Mouse (Mus musculus): ENCODE measurements at regions not wholly inside any gene's neighbourhood (a gene's known extent, or its start where the extent isn't known, plus 50 kb on each side); places are given as distances from the start of the nearest gene placed in this dataset.

- no peak overlapping the region for H3K4me2 ChIP-seq (replicated peaks)
These were observed 936.5 kb upstream of the Nova1 start for GRCm38 (mm10) chr12:47755227-47755626.

DNA sequence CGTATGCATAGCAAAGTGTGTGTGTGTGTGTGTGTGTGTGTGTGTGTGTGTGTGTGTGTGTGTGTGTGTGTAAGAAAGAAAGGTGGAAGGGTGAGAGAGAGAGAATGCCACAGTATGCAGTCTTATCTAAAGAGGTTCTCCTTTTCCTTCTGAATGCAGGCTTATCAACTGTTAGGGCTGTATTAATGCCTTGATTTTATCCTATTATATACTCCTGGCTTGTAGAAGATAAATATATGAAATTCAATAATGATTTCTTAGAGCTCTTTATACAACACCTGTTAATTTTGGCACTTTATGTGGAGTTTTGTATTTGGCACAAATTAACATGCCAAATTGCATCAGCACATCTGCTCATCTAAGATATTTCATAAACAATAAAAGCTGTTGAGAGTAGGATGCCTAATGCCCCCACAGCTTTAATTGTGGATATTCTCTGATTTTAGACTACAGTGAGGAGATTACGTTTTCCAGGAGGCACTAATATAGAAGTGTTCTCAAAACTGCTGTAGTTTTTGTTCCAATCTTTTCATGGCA lies 923.1 kb upstream of the Nova1 start:
- no peak for ATAC-seq (replicated peaks)
- 65% methylated on average over 2 of the region's 2 CpGs for WGBS

More at GRCm38 (mm10) chr12:47755227-47755626, 936.5 kb upstream of the Nova1 start:
- no peak overlapping the region for H3K9ac ChIP-seq (replicated peaks)
- no peak overlapping the region for H3K27ac ChIP-seq (replicated peaks)
- no peak for ATAC-seq (replicated peaks)
- no peaks in the 10 kb centered on the region for H3K36me3 ChIP-seq
- WGBS = 76% methylated on average over 2 of the region's 2 CpGs
- H3K27me3 ChIP-seq = no peaks in the 10 kb centered on the region
- no peak overlapping the region for H3K4me3 ChIP-seq
- no peaks in the 10 kb centered on the region for H3K9me3 ChIP-seq
- H3K4me1 ChIP-seq = no peaks in the 10 kb centered on the region

DNA sequence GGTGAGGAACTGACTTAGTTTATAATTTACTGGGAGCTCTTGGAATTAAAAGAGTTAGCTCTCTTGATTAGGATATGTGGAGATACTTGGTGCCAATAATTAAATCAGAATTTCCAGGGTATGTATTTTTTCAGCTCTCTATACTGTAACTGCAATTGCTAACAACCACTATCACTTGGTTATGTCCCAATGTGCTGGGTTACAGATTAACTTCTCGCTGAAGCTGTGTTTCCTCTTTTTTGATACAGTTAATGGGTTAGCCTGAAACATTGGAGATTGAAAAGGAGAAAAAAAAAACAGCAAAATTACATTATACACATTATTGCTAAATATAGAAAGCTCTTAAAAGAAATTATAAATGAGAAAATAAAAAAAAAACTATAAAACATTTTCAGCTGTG lies 881.5 kb upstream of the Nova1 start:
- Histone ChIP-seq H3K4me3 (no peak overlapping the region), H3K9me3 (no peaks in the 10 kb centered on the region), H3K27ac (replicated peaks) (no peak overlapping the region), H3K4me1 (no peaks in the 10 kb centered on the region), H3K36me3 (no peaks in the 10 kb centered on the region), H3K27me3 (no peaks in the 10 kb centered on the region), H3K9ac (replicated peaks) (no peak overlapping the region), H3K4me2 (replicated peaks) (no peak overlapping the region)
- ATAC-seq (replicated peaks) = no peak
- WGBS = 81% methylated on average over 1 of the region's 1 CpGs

More for the DNA sequence above, 923.1 kb upstream of the Nova1 start:
- H3K27me3 ChIP-seq = no peaks in the 10 kb centered on the region
- H3K9ac ChIP-seq (replicated peaks) = no peak overlapping the region
- H3K9me3 ChIP-seq = no peaks in the 10 kb centered on the region
- H3K4me3 ChIP-seq = no peak overlapping the region
- no peaks in the 10 kb centered on the region for H3K36me3 ChIP-seq
- H3K27ac ChIP-seq (replicated peaks) = no peak overlapping the region
- no peak overlapping the region for H3K4me2 ChIP-seq (replicated peaks)
- no peaks in the 10 kb centered on the region for H3K4me1 ChIP-seq

DNA sequence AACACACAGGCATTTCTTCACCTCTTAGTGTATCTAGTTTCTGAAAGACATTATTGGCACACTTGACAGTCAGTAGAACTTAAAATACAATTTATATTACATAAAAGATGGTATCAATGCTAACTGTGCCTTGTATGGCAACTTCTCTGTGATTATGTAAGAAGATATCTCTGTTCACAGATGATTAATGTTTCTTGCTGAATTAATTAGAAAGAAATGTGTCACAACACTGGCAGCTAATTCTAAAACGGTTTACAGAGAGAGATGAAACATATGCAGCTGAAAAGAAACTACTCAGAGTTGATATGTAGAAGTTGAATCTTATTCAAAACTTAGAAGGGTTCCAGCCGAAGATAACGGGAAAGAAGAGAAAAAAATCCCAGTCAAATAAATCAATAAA lies 851.7 kb upstream of the Nova1 start:
- Histone ChIP-seq H3K4me3 (no peak overlapping the region), H3K27ac (replicated peaks) (no peak overlapping the region), H3K27me3 (no peaks in the 10 kb centered on the region), H3K9me3 (no peaks in the 10 kb centered on the region), H3K4me2 (replicated peaks) (no peak overlapping the region), H3K9ac (replicated peaks) (no peak overlapping the region), H3K36me3 (no peaks in the 10 kb centered on the region), H3K4me1 (no peaks in the 10 kb centered on the region)
- peak; percentile 38; the same call in 1 of the 2 replicates for ATAC-seq (replicated peaks)
- WGBS = 40% methylated on average over 3 of the region's 3 CpGs

Data from forebrain, embryonic 15.5 days (tissue).